Mouse (Mus musculus) C2C12 (cell line): ENCODE data around the gene Nfe2l3.

ENCODE experiments used
- CEBPB ChIP-seq: IDR thresholded peaks from one replicate; pipeline ENCODE4 v1.6.1; 2011; ENCODE audit warnings: low read depth, mild to moderate bottlenecking, control low read depth, moderate library complexity
- MYOD1 ChIP-seq: IDR thresholded peaks from one replicate; pipeline ENCODE4 v1.6.1; 2011; ENCODE audit warnings: low read depth; ENCODE audit not compliant: control insufficient read depth, insufficient read length
- MYOG ChIP-seq: IDR thresholded peaks from one replicate; pipeline ENCODE4 v1.6.1; 2011; ENCODE audit not compliant: control insufficient read depth, insufficient read length; ENCODE audit errors: extremely low read depth

DNA sequence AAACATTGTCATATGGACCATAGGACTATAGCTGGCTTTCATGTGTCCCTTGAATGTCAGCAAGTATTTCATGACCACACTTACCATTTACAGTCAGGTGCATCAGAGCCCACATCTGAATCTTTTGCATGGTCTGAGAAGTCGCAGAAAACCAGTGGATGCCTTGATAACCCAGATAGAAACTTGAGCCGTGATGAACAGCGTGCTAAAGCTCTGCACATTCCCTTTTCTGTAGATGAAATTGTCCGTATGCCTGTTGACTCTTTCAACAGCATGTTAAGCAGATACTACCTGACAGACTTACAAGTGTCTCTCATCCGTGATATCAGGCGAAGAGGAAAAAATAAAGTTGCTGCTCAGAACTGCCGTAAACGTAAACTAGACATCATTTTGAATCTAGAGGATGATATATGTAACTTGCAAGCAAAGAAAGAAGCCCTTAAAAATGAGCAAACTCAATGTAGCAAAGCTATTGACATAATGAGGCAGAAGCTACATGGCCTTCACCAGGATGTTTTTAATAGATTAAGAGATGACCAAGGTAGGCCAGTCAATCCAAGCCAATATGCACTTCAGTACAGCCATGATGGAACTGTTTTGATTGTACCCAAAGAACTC lies 25.4 kb downstream of the Nfe2l3 start:
- TF ChIP-seq MYOD1 (no peak), MYOG (no peak), CEBPB (no peak)
